Comparison of ENCODE assay signal across 8 mouse cellular contexts in the genomic region with DNA sequence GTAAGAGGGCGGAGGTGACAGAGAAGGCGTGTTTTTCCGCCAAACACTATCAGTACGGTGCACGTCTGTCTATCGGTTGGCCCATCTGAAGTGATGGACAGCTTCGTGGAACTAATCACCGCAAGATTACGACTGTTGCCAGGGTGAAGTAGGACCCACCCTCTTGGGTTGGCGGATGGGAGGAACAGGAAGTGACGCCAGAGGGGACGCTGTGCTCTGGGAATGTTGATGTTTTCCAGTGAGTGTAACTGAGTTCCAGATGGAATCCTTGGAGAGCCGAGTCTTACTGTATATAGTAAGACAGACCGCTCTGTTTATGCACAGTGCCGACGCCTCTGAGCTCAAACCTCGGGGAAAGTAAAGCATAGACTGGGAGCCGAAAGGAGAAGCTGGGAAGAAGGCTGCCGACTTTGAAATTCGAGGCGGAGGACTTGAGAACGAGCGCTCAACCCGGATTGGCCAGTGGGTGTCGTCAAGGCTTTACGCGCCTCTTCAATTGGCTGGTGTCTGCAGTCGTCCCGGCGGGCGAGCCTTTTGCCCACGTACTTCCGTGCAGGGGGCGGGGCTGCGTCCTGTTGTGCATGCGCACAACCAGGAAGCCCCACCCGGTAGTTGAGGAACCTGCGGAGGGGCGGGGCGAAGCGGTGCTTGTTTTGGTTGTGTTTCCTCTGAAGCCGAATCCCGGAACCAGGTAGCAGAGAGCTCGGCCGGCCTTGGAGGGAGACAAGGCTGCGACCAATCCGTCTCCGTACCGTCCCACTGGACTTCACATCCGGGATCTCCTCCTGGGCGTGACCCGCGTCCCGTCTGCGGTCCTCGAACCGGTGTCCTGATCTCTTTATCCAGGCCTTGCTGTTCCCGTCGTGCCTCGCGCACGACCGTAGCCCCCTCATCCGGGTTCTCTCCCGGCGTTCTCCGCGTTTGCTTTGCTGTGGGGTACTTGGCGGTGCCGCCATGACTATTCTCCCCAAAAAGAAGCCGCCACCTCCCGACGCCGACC. TPM values are rescaled to one million over a fixed set of nuclear protein-coding genes. Genes with fewer than 3 reads are reported as not detected.
DNase-seq lines count a peak whose midpoint lies in the region; ATAC-seq and TF ChIP-seq lines count a peak whose summit lies in the region.

Gene Otud5, plus strand, starts transcription at position 202 of the 1,000 bp plus-strand sequence.

- WGBS in bone marrow, adult 2 months = 11% methylated on average over 74 of the region's 74 CpGs
- 13% methylated on average over 74 of the region's 74 CpGs for WGBS in embryonic facial prominence, embryonic 15.5 days
- 23% methylated on average over 61 of the region's 74 CpGs for WGBS in limb, embryonic 14.5 days
- WGBS in midbrain, postnatal 0 days = 25% methylated on average over 68 of the region's 74 CpGs

- no peaks in the 10 kb centered on the region; the same call in 1 of the 2 replicates for H3K4me1 ChIP-seq in bone marrow, adult 2 months (ENCODE audit: control insufficient read depth, insufficient read depth, low read length)
- H3K4me1 ChIP-seq in embryonic facial prominence, embryonic 15.5 days = 0 out of 2 replicates have a peak, but pooled peaks cover 8% of the 10 kb centered on the region
- no peaks in the 10 kb centered on the region for H3K4me1 ChIP-seq in limb, embryonic 14.5 days (ENCODE audit: control insufficient read depth, insufficient read depth, low read length)
- H3K4me1 ChIP-seq in midbrain, postnatal 0 days (ENCODE audit: insufficient read depth, low read length) = no peaks in the 10 kb centered on the region

- H3K4me2 ChIP-seq in embryonic facial prominence, embryonic 15.5 days (replicated peaks) = peak within 1 kb of the TSS; percentile 51
- peak within 1 kb of the TSS; percentile 65 for H3K4me2 ChIP-seq in limb, embryonic 14.5 days (replicated peaks; ENCODE audit: low read depth, low read length, severe bottlenecking)
- H3K4me2 ChIP-seq in midbrain, postnatal 0 days (ENCODE audit: low read depth, low read length, poor library complexity, severe bottlenecking) = peak within 1 kb of the TSS; percentile 63

- ATAC-seq in embryonic facial prominence, embryonic 15.5 days (ENCODE audit: insufficient number of reproducible peaks, low FRiP score, low TSS enrichment, low read depth) = peak; percentile 97
- peak; percentile 97 for ATAC-seq in limb, embryonic 14.5 days (ENCODE audit: low FRiP score, low read depth)
- peak; percentile 97 for ATAC-seq in midbrain, postnatal 0 days (ENCODE audit: low FRiP score)

- H3K9ac ChIP-seq in embryonic facial prominence, embryonic 15.5 days = peak within 1 kb of the TSS; percentile 62
- H3K9ac ChIP-seq in limb, embryonic 14.5 days (ENCODE audit: low read depth, low read length, severe bottlenecking) = peak within 1 kb of the TSS; percentile 79
- H3K9ac ChIP-seq in midbrain, postnatal 0 days (replicated peaks; ENCODE audit: low read length, poor library complexity, severe bottlenecking) = peak within 1 kb of the TSS; percentile 78

- peak within 1 kb of the TSS; percentile 99 for H3K27ac ChIP-seq in bone marrow, adult 2 months (ENCODE audit: control insufficient read depth, insufficient read depth, low read depth, low read length, poor library complexity)
- peak within 1 kb of the TSS; percentile 96 for H3K27ac ChIP-seq in embryonic facial prominence, embryonic 15.5 days (replicated peaks)
- peak within 1 kb of the TSS; percentile 87 for H3K27ac ChIP-seq in limb, embryonic 14.5 days (replicated peaks; ENCODE audit: low read depth, low read length)
- H3K27ac ChIP-seq in midbrain, postnatal 0 days (ENCODE audit: low read depth, low read length) = peak within 1 kb of the TSS; percentile 83

- H3K9me3 ChIP-seq in embryonic facial prominence, embryonic 15.5 days (replicated peaks) = no peaks in the 10 kb centered on the region
- H3K9me3 ChIP-seq in limb, embryonic 14.5 days (ENCODE audit: control insufficient read depth, low read length) = no peaks in the 10 kb centered on the region
- no peaks in the 10 kb centered on the region for H3K9me3 ChIP-seq in midbrain, postnatal 0 days (ENCODE audit: low read length)

- TF ChIP-seq POLR2A in bone marrow, adult 2 months (IDR thresholded peaks at IDR 0.05; ENCODE audit: borderline replicate concordance, control insufficient read depth, low read depth, low read length) = peak; percentile 79; the same call in 1 of the 2 replicates
- TF ChIP-seq POLR2A in limb, embryonic 14.5 days (IDR thresholded peaks at IDR 0.05; ENCODE audit: borderline replicate concordance, extremely low read depth, insufficient read depth, insufficient read length) = no peak

- no peaks in the 10 kb centered on the region for H3K27me3 ChIP-seq in embryonic facial prominence, embryonic 15.5 days
- H3K27me3 ChIP-seq in limb, embryonic 14.5 days (ENCODE audit: control insufficient read depth, insufficient read depth, low read length) = no peaks in the 10 kb centered on the region
- no peaks in the 10 kb centered on the region for H3K27me3 ChIP-seq in midbrain, postnatal 0 days (ENCODE audit: insufficient read depth, low read length)

- no peaks in the 10 kb centered on the region for H3K36me3 ChIP-seq in embryonic facial prominence, embryonic 15.5 days
- H3K36me3 ChIP-seq in limb, embryonic 14.5 days (ENCODE audit: control insufficient read depth, insufficient read depth, low read length) = no peaks in the 10 kb centered on the region
- H3K36me3 ChIP-seq in midbrain, postnatal 0 days (ENCODE audit: insufficient read depth, low read length) = no peaks in the 10 kb centered on the region

- DNase-seq in 416B (ENCODE audit: low read depth) = peak; percentile 99
- peak; percentile 93 for DNase-seq in heart, adult 8-10 months (ENCODE audit: low spot score)
- peak; percentile 96 for DNase-seq in kidney, adult 9 months
- peak; percentile 93 for DNase-seq in limb, embryonic 14.5 days (ENCODE audit: low spot score)
- peak; percentile 97 for DNase-seq in midbrain, postnatal 0 days (ENCODE audit: low spot score)
- peak; percentile 88 to 89 for DNase-seq in spleen, postnatal 14 days (ENCODE audit: low spot score in 2 of 2)

- no peak for TF ChIP-seq CTCF in bone marrow, adult 2 months (IDR thresholded peaks at IDR 0.05; ENCODE audit: control insufficient read depth, insufficient read depth, low read length)
- no peak for TF ChIP-seq CTCF in midbrain, postnatal 0 days (IDR thresholded peaks at IDR 0.05)

- H3K4me3 ChIP-seq in bone marrow, adult 2 months (replicated peaks; ENCODE audit: control insufficient read depth, low read depth, low read length) = peak within 1 kb of the TSS; percentile 97
- peak within 1 kb of the TSS; percentile 68 for H3K4me3 ChIP-seq in embryonic facial prominence, embryonic 15.5 days (replicated peaks)
- H3K4me3 ChIP-seq in limb, embryonic 14.5 days (replicated peaks; ENCODE audit: low read length) = peak within 1 kb of the TSS; percentile 63
- H3K4me3 ChIP-seq in midbrain, postnatal 0 days (ENCODE audit: low read depth, low read length) = peak within 1 kb of the TSS; percentile 64

RNA-seq across cellular contexts. Expression of gene Otud5, which starts in this region (rescaled TPM):
- polyA plus RNA-seq in bone marrow, adult 2 months (2011; ENCODE audit: insufficient read depth, insufficient read length, low replicate concordance, missing spikeins) = 124 and 222 TPM in 2 replicates
- polyA plus RNA-seq in embryonic facial prominence, embryonic 15.5 days (2015; fragmentation: Nextera tagmentation; extraction: Ambion mirVana) = 51.3 and 53.9 TPM in 2 replicates
- total RNA-seq in heart, adult 8-10 months (2022) = 10 to 100 TPM; 20.0 to 24.9 (median 21.5) TPM
- polyA plus RNA-seq in limb, embryonic 14.5 days (2012; rRNA removed) = 71.3 and 76.3 TPM in 2 replicates
- 38.3 and 38.7 TPM in 2 replicates for polyA plus RNA-seq in limb, embryonic 14.5 days (2014; fragmentation: Nextera tagmentation; extraction: Ambion mirVana)
- total RNA-seq in midbrain, postnatal 0 days (2014; rRNA removed) = 61.2 and 68.3 TPM in 2 replicates
- polyA plus RNA-seq in midbrain, postnatal 0 days (2015; fragmentation: Nextera tagmentation; extraction: Ambion mirVana) = 37.0 and 39.6 TPM in 2 replicates

Comparison
In these comparisons a context has a peak if more than half of its experiments do, and no peak if none do; other contexts are left out.
1. Peak in every context shown above with its lines: DNase-seq, ATAC-seq, H3K4me3 ChIP-seq and H3K27ac ChIP-seq.